Mouse (Mus musculus) myocyte (in vitro differentiated cells): ENCODE data around the gene Cngb1. TPM values are rescaled to one million over a fixed set of nuclear protein-coding genes. Genes with fewer than 3 reads are reported as not detected.
A peak's percentile ranks its signal among the peaks of the same experiment; 100 is the strongest.

Experiments used
- H3K27me3 ChIP-seq: one replicate; pipeline ENCODE4 v1.6.1; 2011; ENCODE audit not compliant: control insufficient read depth, insufficient read depth, insufficient read length
- H3K36me3 ChIP-seq: one replicate; pipeline ENCODE4 v1.6.1; 2011; ENCODE audit not compliant: control insufficient read depth, insufficient read depth
- H3K4me2 ChIP-seq: one replicate; pipeline ENCODE4 v1.6.1; 2011; ENCODE audit warnings: low read depth, control low read depth
- H3K4me3 ChIP-seq: one replicate; pipeline ENCODE4 v1.5.1; 2011; ENCODE audit warnings: mild to moderate bottlenecking, control low read depth, moderate library complexity
- H3K79me2 ChIP-seq: one replicate; pipeline ENCODE4 v1.6.1; 2011; ENCODE audit not compliant: control insufficient read depth, insufficient read depth
- H3ac ChIP-seq: one replicate; pipeline ENCODE4 v1.6.1; 2011; ENCODE audit not compliant: control insufficient read depth, insufficient read length
- CEBPB ChIP-seq: IDR thresholded peaks from 2 replicates; pipeline ENCODE4 v1.6.1; 2011; ENCODE audit warnings: mild to moderate bottlenecking, moderate library complexity; ENCODE audit not compliant: poor library complexity, insufficient read depth, severe bottlenecking
- E2F4 ChIP-seq: IDR thresholded peaks from one replicate; pipeline ENCODE4 v1.6.1; 2011; ENCODE audit warnings: mild to moderate bottlenecking, control low read depth, moderate library complexity; ENCODE audit not compliant: insufficient read depth
- MAX ChIP-seq: IDR thresholded peaks from one replicate; pipeline ENCODE4 v1.6.1; 2011; ENCODE audit warnings: low read depth, mild to moderate bottlenecking, control low read depth
- MYOD1 ChIP-seq, 3 experiments: IDR thresholded peaks; one replicate each; pipeline ENCODE4 v1.6.1; 2011; ENCODE audit warnings: control low read depth in 2 of 3, low read depth in 2 of 3, mild to moderate bottlenecking in 2 of 3, moderate library complexity in 1 of 3; ENCODE audit not compliant: insufficient read length in 2 of 3, control insufficient read depth in 1 of 3
- MYOG ChIP-seq, 3 experiments: IDR thresholded peaks; one replicate each; pipeline ENCODE4 v1.6.1; 2011; ENCODE audit warnings: control low read depth in 2 of 3, low read depth in 2 of 3, mild to moderate bottlenecking in 2 of 3; ENCODE audit not compliant: insufficient read length in 2 of 3, control insufficient read depth in 1 of 3, insufficient read depth in 1 of 3
- POLR2A ChIP-seq: IDR thresholded peaks from one replicate; pipeline ENCODE4 v1.6.1; 2011; ENCODE audit warnings: low read depth, mild to moderate bottlenecking, control low read depth, moderate library complexity; ENCODE audit not compliant: insufficient read length
- POLR2AphosphoS2 ChIP-seq: IDR thresholded peaks from one replicate; pipeline ENCODE4 v1.6.1; 2011; ENCODE audit warnings: low read depth, control low read depth; ENCODE audit not compliant: insufficient read length
- REST ChIP-seq: IDR thresholded peaks from one replicate; pipeline ENCODE4 v1.6.1; 2011; ENCODE audit warnings: mild to moderate bottlenecking, control low read depth, moderate library complexity; ENCODE audit not compliant: insufficient read depth, insufficient read length
- SRF ChIP-seq: IDR thresholded peaks from one replicate; pipeline ENCODE4 v1.6.1; 2011; ENCODE audit warnings: low read depth; ENCODE audit not compliant: control insufficient read depth, insufficient read length
- TCF12 ChIP-seq: IDR thresholded peaks from one replicate; pipeline ENCODE4 v1.6.1; 2011; ENCODE audit warnings: mild to moderate bottlenecking, control low read depth; ENCODE audit not compliant: poor library complexity, insufficient read depth, severe bottlenecking
- TCF3 ChIP-seq: IDR thresholded peaks from one replicate; pipeline ENCODE4 v1.6.1; 2011; ENCODE audit warnings: low read depth, control low read depth; ENCODE audit not compliant: insufficient read length
- USF1 ChIP-seq: IDR thresholded peaks from one replicate; pipeline ENCODE4 v1.6.1; 2011; ENCODE audit warnings: low read depth, mild to moderate bottlenecking, control low read depth, moderate library complexity
- polyA plus RNA-seq: library from polyadenylated mRNA; unstranded; fragments of >200 nt; fragmentation: generic; extraction: Trizol; gene quantifications from one replicate; pipeline ENCODE4 v1.2.1, GENCODE M21; 2012; ENCODE audit warnings: missing spikeins

The Cngb1 gene
- polyA plus RNA-seq, 1 experiment: 0.07 TPM

DNA sequence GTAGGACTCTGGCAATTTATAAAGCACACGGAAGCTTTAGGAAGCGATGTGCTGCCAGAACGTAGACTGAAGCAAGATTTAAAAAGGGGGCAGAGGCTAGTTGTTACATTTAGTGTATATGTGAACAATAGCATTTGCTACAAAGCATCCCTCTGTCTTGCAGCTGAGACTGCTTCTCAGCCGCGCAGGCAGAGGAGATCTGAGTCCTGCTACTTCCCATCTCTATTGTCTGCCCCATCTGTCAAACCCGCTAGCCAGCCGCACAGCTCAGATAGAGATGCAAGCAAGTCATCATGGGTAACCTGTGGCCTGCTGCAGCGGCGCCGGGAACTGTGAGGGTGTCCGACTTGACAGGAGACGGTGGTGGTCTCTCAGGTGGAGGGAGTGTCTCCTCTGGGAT is 35.9 kb downstream of the Cngb1 start:
- Histone ChIP-seq H3K4me2 (no peak overlapping the region), H3K36me3 (no peaks in the 10 kb centered on the region), H3ac (no peak overlapping the region), H3K79me2 (no peaks in the 10 kb centered on the region), H3K4me3 (no peak overlapping the region), H3K27me3 (peaks cover 9% of the 10 kb centered on the region)
- TF ChIP-seq E2F4 (no peak), REST (no peak), MYOD1 (IDR thresholded peaks at IDR 0.05; ENCODE audit: control insufficient read depth in 1 of 3, insufficient read length in 2 of 3, low read depth in 2 of 3) (no peak), SRF (no peak), USF1 (no peak), CEBPB (no peak), MAX (no peak), POLR2AphosphoS2 (no peak), MYOG (IDR thresholded peaks at IDR 0.05; ENCODE audit: control insufficient read depth in 1 of 3, insufficient read depth in 1 of 3, insufficient read length in 2 of 3, low read depth in 2 of 3) (no peak), TCF12 (no peak), POLR2A (no peak), TCF3 (no peak)

GRCm38 (mm10) chr8:95262181-95262580 is 44.2 kb downstream of the Cngb1 start:
- no peaks in the 10 kb centered on the region for H3K36me3 ChIP-seq
- H3ac ChIP-seq: no peak overlapping the region
- no peak overlapping the region for H3K4me2 ChIP-seq
- no peak for TF ChIP-seq POLR2A
- TF ChIP-seq USF1: no peak
- no peaks in the 10 kb centered on the region for H3K79me2 ChIP-seq
- H3K27me3 ChIP-seq: no peaks in the 10 kb centered on the region
- no peak overlapping the region for H3K4me3 ChIP-seq

- H3K27me3 ChIP-seq: no peaks in the 10 kb centered on the region
- no peak overlapping the region for H3K4me3 ChIP-seq
- H3K4me2 ChIP-seq: no peak overlapping the region
- TF ChIP-seq E2F4: no peak
- TF ChIP-seq TCF3: no peak
- no peak for TF ChIP-seq USF1
- no peak for TF ChIP-seq POLR2AphosphoS2
- no peak for TF ChIP-seq CEBPB
- no peak for TF ChIP-seq TCF12
- TF ChIP-seq REST: no peak
- no peak for TF ChIP-seq POLR2A
- TF ChIP-seq SRF: no peak
- no peak for TF ChIP-seq MYOG (IDR thresholded peaks at IDR 0.05; ENCODE audit: control insufficient read depth in 1 of 3, insufficient read depth in 1 of 3, insufficient read length in 2 of 3, low read depth in 2 of 3)
- no peak for TF ChIP-seq MYOD1 (IDR thresholded peaks at IDR 0.05; ENCODE audit: control insufficient read depth in 1 of 3, insufficient read length in 2 of 3, low read depth in 2 of 3)
- no peak for TF ChIP-seq MAX
- no peaks in the 10 kb centered on the region for H3K36me3 ChIP-seq
- no peaks in the 10 kb centered on the region for H3K79me2 ChIP-seq
- no peak overlapping the region for H3ac ChIP-seq
Measured at GRCm38 (mm10) chr8:95255611-95256010, 50.8 kb downstream of the Cngb1 start.

DNA sequence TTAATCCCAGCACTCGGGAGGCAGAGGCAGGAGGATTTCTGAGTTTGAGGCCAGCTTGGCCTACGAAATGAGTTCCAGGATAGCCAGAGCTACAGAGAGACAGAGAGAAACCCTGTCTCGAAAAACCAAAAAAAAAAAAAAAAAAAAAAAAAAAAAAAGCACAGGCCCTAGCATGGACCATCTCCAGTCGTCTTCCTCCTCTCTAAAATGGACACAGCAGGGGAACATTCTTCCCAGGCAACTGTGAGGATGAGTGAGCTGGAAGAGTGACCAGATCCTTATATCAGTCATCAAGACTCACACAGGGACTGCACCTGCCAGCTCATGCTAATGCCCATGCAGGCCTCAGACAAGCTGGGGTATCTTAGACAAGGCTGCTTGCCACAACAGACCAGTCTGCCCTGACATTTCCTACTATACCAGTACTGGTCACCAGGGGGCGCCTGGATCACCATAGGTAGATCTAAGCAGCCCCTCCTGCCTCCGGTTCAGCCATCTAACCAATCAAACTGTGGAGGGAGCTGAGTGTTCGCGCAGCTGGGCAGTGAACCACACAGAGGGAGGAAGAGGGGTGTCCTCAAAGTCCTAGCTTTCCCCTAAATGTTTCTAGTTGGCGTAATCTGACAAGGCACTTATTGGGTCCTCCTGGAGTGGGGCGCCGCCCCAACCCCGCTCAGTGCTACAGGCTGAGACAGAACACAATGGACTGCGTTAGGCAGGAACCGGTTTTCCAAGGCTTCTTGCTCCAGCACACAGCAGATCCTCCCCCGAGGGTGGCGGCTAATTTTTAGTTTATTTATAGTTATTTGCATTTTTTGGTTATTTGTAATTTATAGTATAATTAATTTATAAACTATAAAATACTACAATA is 51.6 kb downstream of the Cngb1 start:
- H3K4me3 ChIP-seq: no peak overlapping the region
- H3K4me2 ChIP-seq: peak overlapping the region; percentile 73
- H3K27me3 ChIP-seq: no peaks in the 10 kb centered on the region
- no peak overlapping the region for H3ac ChIP-seq
- H3K79me2 ChIP-seq: no peaks in the 10 kb centered on the region
- TF ChIP-seq TCF3: no peak
- TF ChIP-seq MYOD1 (IDR thresholded peaks at IDR 0.05; ENCODE audit: control insufficient read depth in 1 of 3, insufficient read length in 2 of 3, low read depth in 2 of 3): peak in 1 of 3 experiments; percentile 31
- H3K36me3 ChIP-seq: no peaks in the 10 kb centered on the region

- no peak overlapping the region for H3K4me3 ChIP-seq
- no peak for TF ChIP-seq POLR2A
- TF ChIP-seq USF1: no peak
- no peak for TF ChIP-seq TCF3
- no peak for TF ChIP-seq E2F4
- TF ChIP-seq POLR2AphosphoS2: no peak
- no peak for TF ChIP-seq MYOG (IDR thresholded peaks at IDR 0.05; ENCODE audit: control insufficient read depth in 1 of 3, insufficient read depth in 1 of 3, insufficient read length in 2 of 3, low read depth in 2 of 3)
- no peak for TF ChIP-seq TCF12
- no peak for TF ChIP-seq REST
- TF ChIP-seq CEBPB: no peak
- no peak for TF ChIP-seq SRF
- no peak for TF ChIP-seq MYOD1 (IDR thresholded peaks at IDR 0.05; ENCODE audit: control insufficient read depth in 1 of 3, insufficient read length in 2 of 3, low read depth in 2 of 3)
- no peak for TF ChIP-seq MAX
Measured at GRCm38 (mm10) chr8:95252056-95252455, 54.3 kb downstream of the Cngb1 start.

More at GRCm38 (mm10) chr8:95252056-95252455, 54.3 kb downstream of the Cngb1 start:
- H3K4me2 ChIP-seq: no peak overlapping the region
- no peaks in the 10 kb centered on the region for H3K27me3 ChIP-seq
- H3ac ChIP-seq: no peak overlapping the region
- no peaks in the 10 kb centered on the region for H3K36me3 ChIP-seq
- no peaks in the 10 kb centered on the region for H3K79me2 ChIP-seq
